Mouse (Mus musculus) MEL-GATA-1-ER (cell line): ENCODE results near the gene Mms19.

Source experiments
- DNase-seq: peaks from one replicate; pipeline ENCODE4 v3.0.0-alpha.2; 2012; ENCODE audit warnings: low read depth; ENCODE audit errors: extremely low read depth

Gene Mms19

DNA sequence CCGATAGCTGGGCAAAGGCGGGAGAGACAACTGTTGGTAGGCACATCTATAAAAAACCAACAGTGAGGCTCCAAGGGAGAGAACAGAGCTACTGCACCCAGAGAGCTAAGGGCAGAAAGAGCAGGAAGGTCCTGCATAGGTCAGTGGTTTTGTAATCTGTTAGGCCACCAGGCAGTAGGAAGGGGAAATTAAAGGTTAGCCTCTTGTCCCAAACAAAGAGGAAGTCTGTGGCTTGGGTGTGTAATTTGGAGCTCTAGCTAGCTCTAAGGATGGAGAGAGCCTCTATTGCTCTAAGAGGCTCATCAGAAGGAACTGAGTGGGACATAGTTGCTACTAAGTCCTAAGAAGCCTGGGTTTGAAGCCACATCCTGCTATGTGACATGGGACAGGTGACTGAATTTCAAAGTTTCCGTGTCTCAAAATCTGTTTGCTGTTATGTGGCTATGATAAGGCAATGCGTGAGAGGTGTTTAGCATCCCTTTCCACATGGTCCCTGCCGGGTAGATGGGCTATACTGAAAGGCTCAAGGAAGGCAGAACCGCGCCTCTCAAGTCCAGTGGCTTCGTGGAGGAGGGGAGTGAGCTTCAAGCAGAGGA is 80.4 kb downstream of the Mms19 start:
- peak; percentile 68 for DNase-seq

- DNase-seq, result peak; percentile 71
Measured at GRCm38 (mm10) chr19:41898860-41899259, 82.1 kb downstream of the Mms19 start.

DNA sequence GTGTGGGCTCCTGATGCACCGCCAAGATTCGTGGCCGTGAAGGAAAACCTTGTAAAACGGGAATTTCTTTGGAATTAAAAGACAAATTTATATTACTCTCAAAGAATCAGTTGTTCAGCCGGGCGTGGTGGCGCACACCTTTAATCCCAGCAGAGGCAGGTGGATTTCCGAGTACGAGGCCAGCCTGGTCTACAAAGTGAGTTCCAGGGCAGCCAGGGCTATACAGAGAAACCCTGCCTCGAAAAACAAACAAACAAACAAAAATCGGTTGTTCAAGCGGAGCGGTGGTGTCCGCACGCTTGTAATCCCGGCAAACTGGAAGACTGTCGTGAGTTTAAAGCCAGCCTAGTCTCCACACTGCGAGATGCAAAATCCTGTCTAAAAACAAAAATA is 84.6 kb downstream of the Mms19 start:
- no peak for DNase-seq

GRCm38 (mm10) chr19:41895460-41896318 is 85.3 kb downstream of the Mms19 start, which contains the start of gene Rrp12:
TSS of gene Rrp12 (minus strand) at chr19:41896173.
- DNase-seq, result peak; percentile 96

DNA sequence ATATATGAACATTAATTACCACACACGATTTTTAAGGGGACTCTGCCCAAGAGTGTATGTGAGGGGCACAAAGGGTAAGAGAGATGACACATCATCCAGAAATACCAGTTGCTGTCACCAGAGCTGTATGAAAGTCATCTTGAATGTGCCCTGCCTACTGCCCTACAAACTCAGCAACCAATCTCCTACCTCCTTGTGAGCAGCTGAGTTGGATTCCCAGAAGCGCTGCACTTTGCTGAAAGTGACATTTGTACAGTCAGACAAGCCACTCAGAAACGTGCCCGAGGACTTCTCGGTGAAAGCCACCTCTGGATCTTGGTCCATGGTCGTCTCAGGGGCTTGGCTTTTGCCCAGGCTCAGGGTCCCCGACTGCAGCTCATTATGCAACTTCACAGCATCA is 86.0 kb downstream of the Mms19 start:
- peak; percentile 61 for DNase-seq
